Mouse (Mus musculus) lung, adult 2 months (tissue): Measurements from ENCODE around the gene Immp2l.

Experiments
- CTCF ChIP-seq: fragments of 200-500 bp; IDR thresholded peaks from 2 replicates; pipeline ENCODE4 v1.5.1; 2011; ENCODE audit warnings: mild to moderate bottlenecking, low read length, control low read depth; ENCODE audit not compliant: insufficient read depth
- POLR2A ChIP-seq: fragments of 200-500 bp; IDR thresholded peaks from 2 replicates; pipeline ENCODE4 v1.6.1; 2011; ENCODE audit warnings: low read depth, mild to moderate bottlenecking, control low read depth, low read length, borderline replicate concordance; ENCODE audit errors: extremely low read depth

DNA sequence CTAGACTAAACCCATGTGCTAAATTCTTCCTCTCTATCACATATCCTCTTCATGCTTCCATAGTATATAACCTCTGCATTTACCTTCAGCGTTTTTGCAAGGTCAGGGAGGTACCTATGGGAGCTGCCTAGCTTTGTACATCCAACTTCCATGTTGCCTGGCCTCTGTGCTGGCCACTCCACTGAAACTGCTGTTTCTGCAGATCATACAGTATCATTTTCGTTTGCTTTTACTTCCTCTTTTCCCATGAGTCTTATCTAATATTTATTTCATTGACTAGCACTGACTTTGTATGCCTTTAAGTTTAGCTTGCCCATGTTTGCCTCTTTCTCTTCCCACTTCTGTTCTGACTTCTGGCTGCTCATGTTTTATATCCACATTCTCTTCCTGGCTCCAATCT, 325.9 kb downstream of the Immp2l start:
- TF ChIP-seq POLR2A (no peak), CTCF (no peak)
